Mouse (Mus musculus): ENCODE data around the gene Foxn1. TPM values are rescaled to one million over a fixed set of nuclear protein-coding genes. Genes with fewer than 3 reads are reported as not detected.

The Foxn1 gene
- polyA plus RNA-seq (2015; fragmentation: Nextera tagmentation; extraction: Ambion mirVana): not detected in 2 replicates

GRCm38 (mm10) chr11:78386508-78387043 lies at the start of gene Foxn1:
TSS of gene Foxn1 (minus strand) at chr11:78386558.

GRCm38 (mm10) chr11:78422055-78422819 lies 35.9 kb upstream of the Foxn1 start, which contains the start of gene Slc13a2:
TSS of gene Slc13a2 (minus strand) at chr11:78422217.

GRCm38 (mm10) chr11:78343381-78344327 lies 42.7 kb downstream of the Foxn1 start, which contains the start of gene Unc119:
TSS of gene Unc119 (plus strand) at chr11:78343482.

GRCm38 (mm10) chr11:78327634-78328511 lies 58.5 kb downstream of the Foxn1 start, which contains the start of gene Pigs:
TSS of gene Pigs (plus strand) at chr11:78328415.

GRCm38 (mm10) chr11:78322860-78323259 lies 63.5 kb downstream of the Foxn1 start, which contains the start of gene Aldoc:
TSS of gene Aldoc (plus strand) at chr11:78322968.

Other genes with a start within 250 kb of the Foxn1 start
- 22.4 and 23.0 TPM in 2 replicates for gene Traf4, start 221.0 kb downstream of the Foxn1 start, polyA plus RNA-seq (2015; fragmentation: Nextera tagmentation; extraction: Ambion mirVana)
- gene Nek8, start 209.9 kb downstream of the Foxn1 start, polyA plus RNA-seq (2015; fragmentation: Nextera tagmentation; extraction: Ambion mirVana): 14.1 and 16.6 TPM in 2 replicates
- 40.3 and 43.9 TPM in 2 replicates for gene Tlcd1, start 209.8 kb downstream of the Foxn1 start, polyA plus RNA-seq (2015; fragmentation: Nextera tagmentation; extraction: Ambion mirVana)
- gene Rpl23a, start 203.0 kb downstream of the Foxn1 start, polyA plus RNA-seq (2015; fragmentation: Nextera tagmentation; extraction: Ambion mirVana): 1,199 and 1,213 TPM in 2 replicates
- gene Rab34, start 198.1 kb downstream of the Foxn1 start, polyA plus RNA-seq (2015; fragmentation: Nextera tagmentation; extraction: Ambion mirVana): 24.2 and 31.4 TPM in 2 replicates
- gene Proca1, start 193.2 kb downstream of the Foxn1 start, polyA plus RNA-seq (2015; fragmentation: Nextera tagmentation; extraction: Ambion mirVana): 1.9 and 3.5 TPM in 2 replicates
- 40.3 and 46.6 TPM in 2 replicates for gene Sdf2, start 140.8 kb downstream of the Foxn1 start, polyA plus RNA-seq (2015; fragmentation: Nextera tagmentation; extraction: Ambion mirVana)
- gene Supt6, start 140.6 kb downstream of the Foxn1 start, polyA plus RNA-seq (2015; fragmentation: Nextera tagmentation; extraction: Ambion mirVana): 9.3 and 9.9 TPM in 2 replicates
- gene 2610507B11Rik, start 124.8 kb downstream of the Foxn1 start, polyA plus RNA-seq (2015; fragmentation: Nextera tagmentation; extraction: Ambion mirVana): 44.2 and 50.1 TPM in 2 replicates
- gene BC030499, start 95.7 kb downstream of the Foxn1 start, polyA plus RNA-seq (2015; fragmentation: Nextera tagmentation; extraction: Ambion mirVana): 0.28 and 0.48 TPM in 2 replicates
- 32.4 and 32.5 TPM in 2 replicates for gene Spag5, start 85.0 kb downstream of the Foxn1 start, polyA plus RNA-seq (2015; fragmentation: Nextera tagmentation; extraction: Ambion mirVana)
- 1.4 and 1.7 TPM in 2 replicates for gene Aldoc, start 63.6 kb downstream of the Foxn1 start, polyA plus RNA-seq (2015; fragmentation: Nextera tagmentation; extraction: Ambion mirVana)
- 30.3 and 30.6 TPM in 2 replicates for gene Pigs, start 58.1 kb downstream of the Foxn1 start, polyA plus RNA-seq (2015; fragmentation: Nextera tagmentation; extraction: Ambion mirVana)
- 42.3 and 46.7 TPM in 2 replicates for gene Unc119, start 43.1 kb downstream of the Foxn1 start, polyA plus RNA-seq (2015; fragmentation: Nextera tagmentation; extraction: Ambion mirVana)
- gene Slc13a2, start 35.7 kb upstream of the Foxn1 start, polyA plus RNA-seq (2015; fragmentation: Nextera tagmentation; extraction: Ambion mirVana): 0.08 TPM in 1 of 2 replicates, not detected in the other
- 2.3 and 3.3 TPM in 2 replicates for gene Slc46a1, start 79.1 kb upstream of the Foxn1 start, polyA plus RNA-seq (2015; fragmentation: Nextera tagmentation; extraction: Ambion mirVana)
- gene Sarm1, start 111.2 kb upstream of the Foxn1 start, polyA plus RNA-seq (2015; fragmentation: Nextera tagmentation; extraction: Ambion mirVana): 0.04 TPM in 1 of 2 replicates, not detected in the other
- gene Vtn, start 112.5 kb upstream of the Foxn1 start, polyA plus RNA-seq (2015; fragmentation: Nextera tagmentation; extraction: Ambion mirVana): 0.30 and 0.61 TPM in 2 replicates
- gene Sebox, start 116.9 kb upstream of the Foxn1 start, polyA plus RNA-seq (2015; fragmentation: Nextera tagmentation; extraction: Ambion mirVana): not detected in 2 replicates
- gene Tmem199, start 125.6 kb upstream of the Foxn1 start, polyA plus RNA-seq (2015; fragmentation: Nextera tagmentation; extraction: Ambion mirVana): 23.5 and 23.7 TPM in 2 replicates
- gene Poldip2, start 125.6 kb upstream of the Foxn1 start, polyA plus RNA-seq (2015; fragmentation: Nextera tagmentation; extraction: Ambion mirVana): 72.2 and 74.8 TPM in 2 replicates
- 10.6 and 15.0 TPM in 2 replicates for gene Tnfaip1, start 149.8 kb upstream of the Foxn1 start, polyA plus RNA-seq (2015; fragmentation: Nextera tagmentation; extraction: Ambion mirVana)
- 87.4 and 93.9 TPM in 2 replicates for gene Ift20, start 149.8 kb upstream of the Foxn1 start, polyA plus RNA-seq (2015; fragmentation: Nextera tagmentation; extraction: Ambion mirVana)
- gene Tmem97, start 164.2 kb upstream of the Foxn1 start, polyA plus RNA-seq (2015; fragmentation: Nextera tagmentation; extraction: Ambion mirVana): 37.9 and 39.6 TPM in 2 replicates

Data from spleen, postnatal 0 days (tissue).